Mouse (Mus musculus): ENCODE measurements at regions not wholly inside any gene's neighbourhood (a gene's known extent, or its start where the extent isn't known, plus 50 kb on each side); places are given as distances from the start of the nearest gene placed in this dataset.
A peak's percentile ranks its signal among the peaks of the same experiment; 100 is the strongest.

DNA sequence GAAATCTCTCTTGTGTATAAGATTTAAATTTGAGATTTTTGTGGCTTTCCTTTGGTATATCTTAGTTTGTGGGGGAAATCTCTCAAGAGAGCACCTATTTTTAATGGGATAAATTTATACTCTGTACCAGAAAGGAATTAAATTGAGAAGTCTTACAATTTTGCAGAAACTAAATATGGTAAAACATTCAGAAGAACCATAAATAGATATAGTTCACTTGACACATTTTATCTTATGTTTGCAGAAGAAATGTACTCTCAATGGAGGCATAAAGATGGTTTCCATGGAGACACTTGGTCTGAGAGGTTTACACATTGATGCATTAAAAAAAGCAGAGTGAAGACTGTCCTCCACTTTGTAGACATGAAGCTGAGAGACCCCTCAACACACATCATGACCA, 86.9 kb downstream of the Ndufa10 start:
- no peak for DNase-seq

DNA sequence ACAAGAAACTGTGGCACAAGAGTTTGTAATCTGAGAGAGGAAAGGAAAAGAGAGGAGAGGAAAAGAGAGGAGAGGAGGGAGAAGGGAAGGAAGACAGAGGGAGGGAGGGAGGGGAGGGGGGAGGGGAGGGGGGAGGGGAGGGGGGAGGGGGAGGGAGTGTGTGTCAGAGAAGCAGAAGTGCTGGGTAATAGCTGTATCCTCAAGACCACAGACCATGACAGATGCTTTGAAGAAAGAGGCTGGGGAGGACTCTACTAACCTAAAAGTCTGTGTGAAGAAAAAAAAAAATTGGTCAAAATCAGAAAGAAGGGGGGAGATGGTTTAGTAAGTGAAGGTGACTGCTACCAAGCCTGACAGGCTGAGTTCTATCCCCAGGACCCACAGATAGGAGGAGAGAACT, 88.7 kb downstream of the Ndufa10 start:
- no peak for DNase-seq

GRCm38 (mm10) chr1:92383749-92384148, 89.9 kb downstream of the Ndufa10 start:
- DNase-seq = no peak

DNA sequence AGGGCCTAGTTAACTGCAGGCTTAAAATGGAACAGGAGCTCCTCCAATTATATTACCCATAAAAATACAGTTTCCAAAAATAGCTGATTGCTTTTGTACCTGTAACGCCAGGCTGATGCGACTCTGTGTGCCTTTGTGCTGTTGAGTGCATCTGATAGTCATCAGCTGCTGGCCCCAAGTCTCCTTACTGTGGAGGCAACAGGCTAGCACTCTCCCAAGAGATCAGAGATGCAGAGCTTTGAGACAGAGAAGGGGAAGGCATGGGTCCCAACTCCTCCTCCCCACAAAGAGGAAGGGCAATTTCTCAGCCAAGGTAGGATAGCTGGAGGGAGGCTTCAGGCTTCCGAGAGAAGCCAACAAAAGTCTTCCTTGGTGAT, 94.2 kb downstream of the Ndufa10 start:
- no peak for DNase-seq

DNA sequence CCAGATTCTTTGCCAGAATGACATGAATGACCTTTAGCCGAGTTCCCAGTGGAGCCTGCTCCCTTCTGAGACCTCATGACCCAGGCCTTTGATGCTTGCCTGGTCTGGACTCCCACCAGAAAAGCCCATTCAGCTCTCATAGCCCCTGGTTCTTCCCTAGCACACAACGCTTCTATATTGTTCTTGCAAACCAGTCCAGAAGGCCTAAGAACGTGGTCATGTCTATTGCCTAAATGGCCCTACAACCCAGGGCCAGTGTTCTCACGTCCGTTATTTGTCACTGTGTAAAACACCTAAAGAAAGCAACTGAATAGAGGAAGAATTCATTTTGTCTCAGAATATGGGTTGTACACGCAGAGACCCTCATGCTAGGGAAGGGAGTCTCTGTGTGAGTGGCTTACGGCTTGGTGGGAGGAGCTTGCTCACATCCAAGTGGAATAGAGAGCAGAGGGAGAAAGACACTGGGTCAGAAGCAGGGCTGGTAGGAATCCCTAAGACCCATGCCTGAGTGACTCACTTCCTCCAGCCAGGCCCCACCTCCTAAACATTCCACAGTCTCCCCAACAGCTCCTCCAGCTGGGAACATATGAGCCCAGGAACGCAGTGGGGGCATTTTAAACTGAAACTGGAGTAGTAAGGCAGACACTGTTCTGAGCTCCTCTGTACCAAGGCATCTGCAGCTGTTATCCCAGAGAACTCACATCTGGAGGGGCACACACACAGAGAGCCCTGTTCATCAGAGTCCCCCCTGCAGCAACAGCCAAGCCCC, 94.7 kb downstream of the Ndufa10 start:
- DNase-seq = peak; percentile 53 to 73

- DNase-seq = no peak
Observed at GRCm38 (mm10) chr1:92376456-92376855, 97.2 kb downstream of the Ndufa10 start.

DNA sequence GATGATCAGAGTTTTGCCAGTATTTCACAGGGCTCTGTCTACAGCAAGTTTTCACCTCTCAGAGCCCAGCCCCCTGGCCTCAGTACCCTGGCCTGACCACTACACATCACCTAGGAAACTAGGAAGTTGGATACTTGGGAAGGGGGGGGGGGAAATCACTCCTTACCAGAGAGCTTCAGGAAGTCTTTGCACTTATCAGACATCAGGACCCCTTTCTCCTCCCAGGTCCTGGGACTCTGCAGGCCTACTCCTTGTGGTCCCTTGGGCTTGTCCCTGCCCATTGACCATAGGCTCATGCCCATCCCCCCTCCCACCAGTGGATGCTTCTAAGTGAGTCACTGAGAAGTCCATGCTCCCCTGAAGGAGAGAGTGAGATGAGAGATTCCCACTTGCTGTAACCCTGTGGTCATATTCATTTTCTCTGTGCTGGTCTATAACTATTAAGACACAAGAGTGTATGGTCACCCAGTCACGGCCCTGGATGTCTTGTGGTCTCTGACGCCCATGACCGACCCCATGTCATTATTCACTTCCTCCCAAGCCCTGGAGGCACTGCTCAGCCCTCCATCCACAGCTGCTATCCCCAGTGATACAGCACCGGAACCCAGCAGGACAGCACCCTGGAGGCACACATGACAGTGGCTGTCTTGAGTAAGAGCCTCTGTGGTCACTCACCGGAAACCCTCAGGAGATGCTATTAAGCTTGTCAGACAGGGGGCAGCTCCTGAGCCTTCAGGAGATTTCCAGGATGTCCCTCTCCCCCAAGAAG, 101.3 kb downstream of the Ndufa10 start:
- no peak for DNase-seq

DNA sequence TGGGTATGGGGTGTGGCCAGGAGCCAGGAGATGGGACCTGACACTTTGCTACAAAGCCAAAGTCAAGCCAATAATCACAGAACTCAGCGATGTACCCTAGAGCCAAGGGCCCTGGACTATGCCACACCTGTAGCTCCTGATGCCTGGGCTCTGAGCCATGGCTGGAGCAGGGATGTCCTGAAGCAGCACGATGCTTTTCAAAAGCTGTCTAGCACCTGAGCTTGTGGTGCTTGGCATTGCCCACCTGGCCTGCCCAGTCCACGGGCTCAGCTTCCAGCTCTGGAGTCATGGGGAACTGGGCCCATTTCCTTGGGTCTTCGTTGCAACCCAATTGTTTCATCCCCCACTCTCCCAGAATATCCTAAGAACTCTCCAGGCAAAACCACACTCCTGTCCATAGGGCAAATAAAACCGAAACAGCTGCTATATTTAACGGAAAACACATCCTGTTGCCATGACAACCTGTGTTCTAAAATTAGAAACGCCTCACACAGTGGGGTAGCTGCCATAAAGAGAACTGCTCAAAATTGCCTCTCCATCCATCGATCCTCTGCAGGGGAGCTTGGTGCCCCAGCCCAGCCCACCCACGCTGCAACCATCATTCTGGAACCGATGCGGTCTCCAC, 102.2 kb downstream of the Ndufa10 start:
- DNase-seq = no peak

DNA sequence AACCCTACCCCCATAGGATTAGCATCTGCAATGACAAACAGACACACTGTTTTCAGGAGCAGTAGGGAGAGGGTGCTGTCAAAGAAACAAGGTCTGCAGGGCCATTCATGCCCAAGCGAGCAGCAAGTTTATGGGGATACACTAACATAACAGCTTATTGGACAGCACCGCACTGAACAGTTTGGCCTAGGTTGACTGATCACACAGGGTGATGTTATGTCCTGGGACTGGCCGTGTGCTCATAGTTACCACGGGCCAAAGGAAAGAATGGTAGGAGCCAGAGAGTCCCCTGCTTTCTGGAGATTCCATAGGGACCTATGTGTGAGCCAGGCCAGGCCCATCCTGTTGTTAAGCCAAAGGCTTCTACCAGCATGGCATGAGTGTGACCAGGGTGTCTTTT, 102.8 kb downstream of the Ndufa10 start:
- DNase-seq = no peak

GRCm38 (mm10) chr1:92369972-92370371, 103.7 kb downstream of the Ndufa10 start:
- DNase-seq = no peak

GRCm38 (mm10) chr1:92366249-92366648, 107.4 kb downstream of the Ndufa10 start:
- no peak for DNase-seq

DNA sequence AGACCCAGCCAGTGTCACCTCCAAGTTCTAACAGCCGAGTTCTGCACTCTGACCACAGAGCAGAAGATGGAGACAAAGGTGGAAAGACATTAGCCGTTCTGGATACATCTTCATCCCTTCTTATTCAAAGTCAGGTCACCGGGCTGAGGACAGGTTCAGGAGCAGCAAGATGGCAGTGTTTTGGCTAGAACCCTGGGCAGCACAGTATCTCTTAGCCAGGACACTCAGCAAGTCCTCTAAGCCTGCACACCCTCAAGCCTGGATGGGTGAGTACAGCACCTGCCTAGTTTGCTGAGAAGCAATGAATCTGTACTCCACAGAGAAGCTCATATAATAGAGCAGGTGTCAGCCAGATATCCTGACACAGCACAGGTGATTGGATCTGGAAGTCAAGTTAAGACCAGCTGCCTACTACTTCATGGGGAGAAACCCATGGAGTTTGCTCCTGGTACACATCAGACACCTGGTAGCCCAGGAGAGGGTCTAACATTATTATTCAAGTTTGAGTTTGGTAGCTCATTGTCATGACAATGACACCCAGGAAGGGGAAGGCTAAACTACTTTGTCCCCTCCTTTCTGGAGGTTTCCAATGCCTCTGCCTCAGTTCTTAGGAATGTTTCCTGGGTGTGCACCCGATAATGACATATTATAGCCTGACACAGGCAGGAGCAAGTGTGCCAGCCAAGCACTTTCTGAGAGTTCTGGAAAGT, 108.1 kb downstream of the Ndufa10 start:
- DNase-seq = no peak

- no peak for DNase-seq
Observed at GRCm38 (mm10) chr1:92361677-92362076, 112.0 kb downstream of the Ndufa10 start.

GRCm38 (mm10) chr1:92360255-92360654, 113.4 kb downstream of the Ndufa10 start:
- peak; percentile 48 to 77 for DNase-seq

DNA sequence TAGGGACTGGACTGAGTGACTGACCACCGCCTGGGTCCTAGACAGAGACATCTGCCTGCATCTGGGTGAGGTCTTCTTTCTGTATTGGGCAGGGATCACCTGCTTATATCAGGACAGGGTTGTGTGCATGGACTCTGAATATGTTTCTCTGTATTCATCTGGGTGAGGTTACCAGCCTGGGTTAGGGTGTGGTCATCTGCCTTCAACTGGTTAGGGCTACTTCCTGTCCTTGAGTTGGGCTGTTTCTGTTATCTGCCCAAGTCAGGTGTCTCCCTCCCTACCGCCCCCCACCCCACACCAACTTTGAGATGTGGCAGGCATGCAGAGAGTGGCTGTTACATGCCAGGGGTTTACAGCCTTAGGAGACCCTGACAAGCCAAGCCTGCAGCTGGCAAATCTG, 114.2 kb downstream of the Ndufa10 start:
- peak in 1 of 2 experiments; percentile 8 for DNase-seq

- DNase-seq = peak in 1 of 2 experiments; percentile 9
Observed at GRCm38 (mm10) chr1:92358758-92359287, 114.8 kb downstream of the Ndufa10 start.

DNA sequence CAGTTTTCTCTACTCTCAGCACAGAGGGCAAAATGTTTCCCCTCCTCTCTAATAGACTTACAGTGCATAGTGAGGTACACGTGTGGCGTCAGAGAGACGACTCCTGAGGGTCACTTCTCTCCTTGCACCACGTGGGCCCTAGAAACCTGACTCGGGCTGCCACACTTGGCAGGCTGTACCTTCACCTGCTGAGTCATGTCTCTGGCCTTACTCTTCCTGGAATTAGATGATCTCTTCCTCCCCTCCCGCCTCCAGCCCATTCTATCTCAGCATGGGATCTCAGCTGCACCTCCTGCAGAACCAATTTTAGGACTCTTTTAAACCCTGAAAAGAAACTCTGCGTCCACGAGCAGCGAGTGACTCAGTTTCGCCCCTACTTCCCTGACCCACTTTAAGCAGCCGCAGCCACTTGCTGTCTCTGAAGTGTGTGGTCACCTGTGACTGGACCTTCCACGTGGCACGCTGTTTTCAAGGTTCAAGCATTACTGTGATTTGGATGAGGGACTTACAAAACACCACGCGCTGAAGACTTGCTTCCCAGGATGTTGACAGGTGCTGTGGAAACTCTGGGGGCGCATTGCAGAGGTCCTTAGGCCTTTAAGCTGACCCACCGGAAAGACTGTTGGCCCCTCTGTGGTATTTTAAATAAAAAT, 125.2 kb downstream of the Ndufa10 start:
- DNase-seq = peak in 1 of 2 experiments; percentile 20

DNA sequence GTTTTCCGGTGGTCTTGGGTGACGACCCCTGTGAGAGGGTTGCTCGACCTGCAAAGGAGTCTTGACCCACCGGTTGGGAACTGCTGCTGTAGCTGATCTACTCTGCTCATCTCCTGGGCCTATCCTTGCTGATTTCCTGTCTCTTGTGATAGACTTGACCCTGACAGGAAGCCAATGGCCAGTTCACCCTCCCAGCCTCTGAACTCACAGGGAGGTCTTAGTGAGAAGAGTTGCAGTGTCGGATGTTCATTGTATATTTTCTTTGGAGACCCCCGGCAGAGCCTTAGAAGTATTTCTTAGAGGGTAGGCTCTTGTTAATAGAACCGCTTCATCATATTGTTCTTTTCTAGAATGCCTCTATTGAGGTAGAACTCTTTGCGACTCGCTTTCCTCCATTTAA, 126.0 kb downstream of the Ndufa10 start:
- DNase-seq = no peak

DNA sequence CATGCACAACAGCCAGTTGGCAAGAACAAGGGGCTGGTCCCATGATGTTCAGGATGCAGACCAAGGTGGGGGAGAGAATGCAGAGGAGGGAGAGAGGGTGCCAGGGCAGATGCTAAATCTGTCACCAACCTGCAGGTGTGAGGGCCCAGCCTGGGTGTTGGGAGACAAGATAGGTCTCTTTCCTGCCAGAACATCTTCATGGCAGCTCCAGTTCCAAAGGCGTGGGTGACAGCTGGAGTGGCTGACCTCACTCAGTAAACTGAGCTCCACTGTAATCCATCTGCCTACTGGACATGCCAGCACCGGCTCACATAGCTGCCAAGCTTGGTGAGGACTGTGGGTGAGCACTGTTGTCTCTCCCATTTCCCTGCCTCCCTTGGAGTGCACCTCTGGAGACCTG, 129.9 kb downstream of the Ndufa10 start:
- no peak for DNase-seq

GRCm38 (mm10) chr1:92343161-92343598, 130.5 kb downstream of the Ndufa10 start:
- DNase-seq = peak in 1 of 2 experiments; percentile 12

DNA sequence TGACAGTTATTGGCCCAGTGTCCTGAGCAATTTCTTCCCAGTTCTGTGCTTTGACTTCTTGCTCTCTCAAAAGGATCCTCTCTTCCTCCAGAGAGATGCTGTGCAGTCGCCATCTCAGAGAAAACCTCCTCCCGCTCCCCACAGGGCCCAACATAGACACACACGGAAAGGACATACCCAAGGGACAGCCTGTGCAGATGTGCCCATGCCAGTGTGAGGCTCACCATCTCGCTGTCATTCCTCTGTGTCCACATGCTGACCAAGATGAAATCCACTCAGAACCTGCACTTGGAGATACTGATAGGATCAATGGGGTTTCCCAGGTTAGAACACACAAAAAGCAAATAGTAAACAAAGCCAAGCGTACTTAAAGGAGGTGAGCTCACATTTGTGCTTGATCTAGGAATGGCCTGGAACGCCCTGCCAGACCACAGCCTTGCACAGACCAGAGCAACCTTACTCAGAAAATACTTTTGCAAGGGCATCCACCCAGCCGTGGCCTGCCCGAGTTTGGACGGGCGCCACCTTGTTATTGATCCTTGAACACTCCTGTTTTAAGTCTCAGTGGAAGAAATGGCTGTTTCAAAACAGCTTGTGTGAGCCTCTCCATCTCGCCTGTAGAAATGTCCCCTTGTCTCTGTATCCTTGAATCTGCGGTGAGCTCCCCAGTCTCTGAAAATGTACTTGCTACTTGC, 131.7 kb downstream of the Ndufa10 start:
- peak in 1 of 2 experiments; percentile 17 for DNase-seq

DNA sequence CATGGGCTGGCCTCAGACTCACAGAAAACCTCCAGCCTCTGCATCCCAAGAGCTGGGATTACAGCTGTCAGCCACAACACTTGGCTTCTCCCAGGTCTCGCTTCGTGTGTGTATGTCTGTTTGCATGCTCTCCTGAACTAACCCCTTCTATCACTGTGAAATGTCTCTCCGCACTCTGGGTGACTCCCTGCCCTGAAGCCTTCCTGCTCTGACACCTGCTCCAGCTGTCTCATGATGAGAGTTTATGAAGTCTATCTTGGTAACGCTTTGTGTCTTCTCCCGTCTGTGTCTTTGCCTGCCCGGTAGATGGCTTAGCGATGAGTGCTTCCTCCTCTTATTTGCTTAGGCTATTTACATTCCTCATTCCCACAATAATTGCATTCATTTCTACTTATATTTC, 133.0 kb downstream of the Ndufa10 start:
- DNase-seq = no peak

Measured in lung, postnatal 4 days (tissue).